Mouse (Mus musculus): ENCODE measurements around the gene Mt2.

DNA sequence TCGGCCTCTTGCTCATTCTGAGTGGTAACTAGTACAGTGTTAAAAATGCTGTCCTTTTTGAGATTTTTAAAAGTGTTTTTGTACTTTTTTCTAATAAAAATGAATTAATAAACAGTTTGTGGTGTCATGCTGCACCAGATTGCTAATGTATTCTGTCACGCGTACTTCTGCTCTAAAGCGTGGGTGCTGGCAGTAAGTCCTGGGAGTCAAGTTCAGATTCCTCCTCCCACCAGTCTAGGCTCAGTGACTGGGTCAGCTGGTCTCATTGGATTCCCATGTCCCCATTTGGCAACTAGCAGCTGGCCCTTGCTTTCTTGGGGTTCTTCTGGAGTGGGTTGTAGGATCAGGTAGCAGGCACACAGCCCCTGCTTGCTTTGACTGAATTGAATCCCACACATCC is 42.3 kb upstream of the Mt2 start:
- no peak for TF ChIP-seq EP300 (IDR thresholded peaks at IDR 0.05)
- no peak for TF ChIP-seq CTCF (IDR thresholded peaks at IDR 0.05)

Measured in lung, postnatal 0 days (tissue).